Mouse (Mus musculus): ENCODE measurements around the gene C2cd2.
A peak's percentile ranks its signal among the peaks of the same experiment; 100 is the strongest.

C2cd2 gene

GRCm38 (mm10) chr16:97883696-97884095 lies 78.7 kb downstream of the C2cd2 start:
- no peak for DNase-seq (ENCODE audit: low read depth, low spot score)

- no peak for DNase-seq (ENCODE audit: low read depth, low spot score)
Observed at GRCm38 (mm10) chr16:97882891-97883290, 79.5 kb downstream of the C2cd2 start.

DNA sequence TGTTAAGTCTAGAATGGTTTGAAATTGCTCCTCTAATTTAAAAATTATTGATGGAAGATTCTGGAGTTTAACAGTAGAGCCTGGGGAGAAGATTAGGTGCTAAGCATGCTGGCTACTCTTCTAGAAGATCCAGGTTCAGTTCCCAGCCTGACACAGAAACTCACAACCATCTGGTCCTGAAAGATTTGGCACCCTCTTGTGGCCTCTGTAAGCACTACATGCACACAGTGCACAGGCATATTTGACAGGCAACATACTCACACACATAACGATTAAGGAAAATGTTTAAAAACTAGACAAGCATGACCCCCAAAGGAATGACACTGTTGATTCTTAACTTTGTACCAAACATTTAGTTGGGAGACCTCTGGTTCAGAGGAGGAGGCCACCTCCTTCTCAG lies 83.3 kb downstream of the C2cd2 start:
- DNase-seq (ENCODE audit: low read depth, low spot score), result peak; percentile 14

DNA sequence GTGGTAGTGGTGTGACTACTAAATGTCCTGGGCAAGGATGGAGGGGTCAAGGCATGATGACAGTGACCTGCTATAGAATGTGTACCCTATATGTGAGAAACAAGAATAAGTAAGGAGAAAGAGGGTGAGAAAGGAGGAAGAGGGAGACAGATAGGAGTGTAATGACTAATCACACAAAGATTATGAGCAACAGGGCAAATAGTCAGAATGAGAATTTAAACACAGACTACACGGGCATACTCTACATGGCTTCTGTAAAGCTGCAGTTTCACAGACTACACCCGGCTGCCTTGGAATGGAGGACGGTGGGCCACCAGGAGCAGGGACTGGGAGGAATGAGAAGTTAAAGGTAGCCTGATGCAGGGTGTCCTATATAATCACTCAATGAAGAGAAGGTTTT lies 84.9 kb downstream of the C2cd2 start:
- DNase-seq (ENCODE audit: low read depth, low spot score), result no peak

DNA sequence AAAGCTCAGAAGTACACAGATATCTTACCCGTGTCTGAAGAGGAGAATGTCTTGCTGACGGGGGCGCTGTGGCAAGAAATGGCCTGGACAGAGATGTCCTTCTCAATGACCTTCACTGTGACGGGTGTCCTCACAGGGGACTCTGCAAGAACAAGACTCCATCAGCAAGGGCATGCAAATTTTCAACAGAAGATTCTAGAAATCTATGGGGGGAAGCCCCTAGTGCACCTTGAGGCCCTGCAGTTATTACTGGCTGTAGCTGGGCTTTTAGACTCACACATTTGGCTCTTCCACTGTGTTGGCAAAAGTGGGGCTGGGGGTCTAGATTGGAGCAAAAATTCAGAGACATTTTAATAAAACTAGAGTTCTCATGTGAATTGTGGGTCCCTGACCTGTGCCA lies 87.3 kb downstream of the C2cd2 start:
- DNase-seq (ENCODE audit: low read depth, low spot score), result no peak

- DNase-seq (ENCODE audit: low read depth, low spot score), result no peak
Observed at GRCm38 (mm10) chr16:97874376-97874775, 88.0 kb downstream of the C2cd2 start.

GRCm38 (mm10) chr16:97872657-97873056 lies 89.7 kb downstream of the C2cd2 start:
- DNase-seq (ENCODE audit: low read depth, low spot score), result no peak

DNA sequence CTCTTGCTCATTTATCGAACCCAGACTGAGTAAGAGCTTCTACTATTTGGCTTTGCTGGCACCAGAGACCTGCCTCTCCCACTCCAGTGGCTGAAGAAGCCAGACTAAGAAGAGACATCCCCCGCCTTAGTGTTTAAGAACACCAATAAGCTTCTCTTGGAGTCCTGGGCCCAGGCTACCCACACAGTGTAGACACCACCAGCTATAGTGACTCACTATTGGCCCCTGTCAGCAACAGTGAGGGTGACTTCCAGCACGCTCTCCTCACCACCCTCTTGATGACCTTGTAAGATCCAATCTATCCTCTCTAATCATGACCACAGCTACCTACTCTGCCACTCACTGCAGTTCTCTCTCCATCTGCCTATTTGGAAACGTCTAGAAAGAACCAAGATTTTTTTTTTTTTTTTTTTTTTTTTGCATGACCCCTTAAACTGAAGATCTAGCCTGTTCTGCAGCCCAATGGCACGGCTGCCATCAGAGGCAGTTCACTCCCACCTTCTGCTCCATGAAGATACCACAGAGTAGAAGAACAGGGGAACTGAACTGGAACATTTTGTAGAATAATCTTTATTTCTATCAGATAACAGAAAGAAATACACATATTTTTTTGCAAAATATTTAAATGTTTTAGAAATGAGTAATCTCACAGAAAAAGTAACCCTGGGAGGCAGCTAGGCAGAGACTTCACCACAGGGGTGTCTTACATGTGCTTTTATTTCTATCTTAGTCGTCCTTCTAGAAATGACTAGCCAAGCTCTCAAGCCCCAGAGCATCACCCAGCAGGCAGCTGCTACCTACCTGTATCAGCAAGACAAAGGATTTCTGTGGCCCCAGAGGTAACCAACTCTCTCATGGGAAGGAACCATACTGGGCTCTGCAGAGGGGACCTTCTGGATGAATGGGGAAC lies 93.0 kb downstream of the C2cd2 start:
- no peak for DNase-seq (ENCODE audit: low read depth, low spot score)

DNA sequence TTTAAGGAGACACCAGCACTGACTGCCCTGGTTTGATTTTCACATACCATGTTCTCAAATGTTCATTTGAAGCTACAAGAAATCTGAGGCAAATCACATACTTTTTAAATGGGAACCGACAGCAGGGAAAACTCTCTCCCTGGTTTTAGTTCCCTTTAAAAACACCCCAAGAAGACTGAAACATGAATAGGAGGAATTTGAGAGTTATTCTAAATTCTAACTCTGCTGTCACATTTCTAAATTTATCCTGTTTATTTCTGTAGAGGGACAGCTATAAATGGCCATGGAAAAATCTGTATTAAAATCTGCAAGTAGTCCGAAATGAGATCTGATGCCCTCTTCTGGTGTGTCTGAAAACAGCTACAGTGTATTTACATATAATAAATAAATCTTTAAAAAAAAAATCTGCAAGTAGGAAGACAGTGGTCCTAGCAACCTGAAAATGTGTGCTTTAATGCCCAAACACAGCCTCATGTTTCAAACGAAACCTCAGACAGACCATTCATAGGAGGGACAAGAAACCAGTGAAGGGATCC lies 98.4 kb downstream of the C2cd2 start:
- no peak for DNase-seq (ENCODE audit: low read depth, low spot score)

DNA sequence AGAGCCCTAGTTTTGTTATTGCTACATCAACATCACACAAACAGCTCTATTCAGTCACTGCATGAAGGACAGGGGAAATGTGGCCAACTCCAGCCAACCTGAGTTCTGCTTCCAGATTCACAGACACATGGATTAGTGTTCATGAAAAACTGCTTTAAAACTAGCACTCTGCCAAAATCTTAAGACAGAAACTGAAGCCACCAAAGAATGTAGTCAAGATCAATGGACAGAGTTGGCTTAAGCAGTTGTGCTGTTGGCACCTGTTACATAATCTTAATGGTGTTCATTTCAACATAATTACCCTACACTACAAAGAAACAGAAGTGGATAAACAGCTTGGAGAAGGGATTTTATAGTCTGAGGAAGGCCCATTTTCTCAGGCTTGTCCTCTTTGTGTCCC lies 106.3 kb downstream of the C2cd2 start:
- no peak for DNase-seq (ENCODE audit: low read depth, low spot score)

DNA sequence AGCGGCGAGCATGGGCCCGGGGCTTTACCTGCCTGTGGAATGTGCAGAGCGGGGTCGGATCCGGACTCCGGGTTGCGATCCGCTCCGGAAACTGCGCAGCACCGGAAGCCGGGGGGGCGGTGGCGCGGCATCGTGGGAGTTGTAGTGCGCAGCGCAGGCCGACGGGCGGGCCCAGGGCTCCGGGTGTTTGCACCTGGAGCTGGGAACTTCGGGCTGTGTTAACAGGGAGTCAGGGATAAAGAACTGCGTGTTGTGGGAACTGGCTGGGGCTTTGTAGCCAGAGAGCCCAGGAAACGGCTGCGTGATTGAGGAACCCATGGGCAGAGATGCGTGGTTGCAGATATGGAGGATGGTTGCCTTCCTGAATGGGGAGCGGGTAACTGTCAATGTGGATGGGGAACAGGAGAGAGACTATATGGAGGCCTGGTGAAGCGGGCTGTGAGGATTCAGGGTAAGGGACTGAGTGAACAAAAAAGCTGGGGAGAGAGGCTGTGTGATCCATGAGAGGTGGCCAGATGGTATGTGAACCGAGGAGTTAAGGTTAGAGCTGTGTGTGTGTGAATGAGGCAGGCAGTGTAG lies 110.6 kb downstream of the C2cd2 start, which contains the start of gene Prdm15:
Gene Prdm15, minus strand, starts transcription at position 110 of the 579 bp plus-strand sequence.
- DNase-seq (ENCODE audit: low read depth, low spot score), result peak; percentile 67

- peak; percentile 69 for DNase-seq (ENCODE audit: low read depth, low spot score)
Observed at GRCm38 (mm10) chr16:97851061-97851740, 111.2 kb downstream of the C2cd2 start.

- no peak for DNase-seq (ENCODE audit: low read depth, low spot score)
Observed at GRCm38 (mm10) chr16:97850667-97851060, 111.7 kb downstream of the C2cd2 start.

DNA sequence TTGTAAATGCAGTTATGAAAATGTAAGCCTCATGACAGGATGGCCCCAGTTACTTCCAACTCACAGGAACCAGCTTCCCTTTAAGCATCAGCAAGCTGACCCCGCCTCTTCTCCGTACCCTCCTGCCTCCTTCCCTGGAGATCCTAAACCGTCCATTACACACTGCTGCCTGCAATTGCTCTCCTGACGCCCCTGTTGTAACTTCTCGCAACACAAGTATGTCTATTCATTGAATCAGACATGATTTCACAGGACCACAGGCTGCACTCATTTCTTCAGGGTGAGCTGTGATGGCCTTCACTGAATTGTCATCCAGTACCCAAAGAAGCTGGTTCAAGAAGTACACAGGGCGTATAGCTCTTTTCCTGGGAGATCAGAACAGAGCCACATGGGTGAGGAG lies 113.6 kb downstream of the C2cd2 start:
- DNase-seq (ENCODE audit: low read depth, low spot score), result no peak

- DNase-seq (ENCODE audit: low read depth, low spot score), result no peak
Observed at GRCm38 (mm10) chr16:97844967-97845937, 117.1 kb downstream of the C2cd2 start.

DNA sequence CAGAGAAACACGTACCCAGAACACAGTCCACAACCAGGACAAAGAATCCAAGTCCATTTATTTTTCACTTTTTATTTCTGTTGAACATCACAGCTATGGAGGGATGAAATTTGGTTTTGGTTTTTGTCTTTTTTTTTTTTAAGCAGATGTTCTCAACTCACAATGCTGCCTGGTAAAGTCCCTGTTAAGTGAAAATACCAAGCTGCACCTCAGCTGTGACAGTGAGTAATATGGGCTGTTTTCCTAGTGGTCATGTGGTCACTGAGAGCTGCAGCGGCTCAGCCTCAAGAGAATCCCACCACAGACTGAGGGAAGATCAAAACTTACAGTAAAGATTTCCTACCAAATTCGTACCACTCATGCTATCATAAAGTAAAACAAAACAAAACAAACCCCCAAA lies 130.2 kb downstream of the C2cd2 start:
- no peak for DNase-seq (ENCODE audit: low read depth, low spot score)

DNA sequence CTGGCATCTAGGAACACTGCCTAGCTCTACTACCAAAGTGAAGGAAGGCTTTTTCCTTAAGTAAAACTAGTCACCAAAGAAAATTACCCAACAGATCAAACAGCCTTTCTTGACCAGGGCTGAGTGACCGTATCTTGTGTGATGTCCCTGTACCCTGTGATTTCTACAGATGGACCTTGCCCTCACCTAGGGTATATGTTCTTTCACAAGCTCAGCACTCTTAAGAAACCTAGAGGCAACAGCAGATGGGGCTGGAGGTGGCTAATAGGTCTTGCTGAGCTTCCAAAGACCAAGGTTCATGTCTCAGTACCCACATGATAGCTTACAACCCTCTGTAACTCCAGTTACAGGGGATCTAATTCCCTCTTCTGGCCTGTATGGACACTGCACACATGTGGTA lies 134.2 kb downstream of the C2cd2 start:
- DNase-seq (ENCODE audit: low read depth, low spot score), result no peak

DNA sequence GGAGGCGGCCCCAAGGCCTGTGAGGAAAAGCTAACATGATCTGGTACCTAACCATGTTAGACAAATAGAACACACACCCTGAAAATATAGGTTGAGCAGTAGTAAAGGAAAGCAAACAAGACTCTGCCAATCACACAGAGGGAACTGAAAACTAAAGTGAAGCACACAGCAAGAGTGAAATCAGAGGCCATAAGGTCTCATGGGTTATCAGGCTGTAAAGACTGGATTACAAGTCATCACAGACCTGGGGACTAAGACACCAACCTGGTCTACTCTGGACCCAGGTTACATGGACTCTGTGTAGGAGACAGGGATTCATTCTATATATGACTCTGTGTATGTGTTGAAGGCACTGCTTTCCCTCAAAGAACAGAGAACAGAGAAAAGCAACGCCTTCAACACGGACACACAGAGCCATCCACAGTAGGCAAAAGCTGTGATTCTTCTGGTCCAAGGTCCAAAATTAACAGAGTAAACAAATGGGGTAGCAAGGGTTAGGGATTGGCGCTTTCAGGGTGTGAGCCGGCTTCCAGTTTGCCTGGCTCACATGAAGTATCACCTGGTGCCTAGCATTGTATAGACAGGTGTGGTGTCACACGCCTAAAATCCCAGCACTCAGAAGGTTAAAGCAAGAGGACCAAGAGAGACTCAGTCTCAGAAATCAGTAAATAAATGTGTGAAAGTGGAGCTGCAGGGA lies 138.9 kb downstream of the C2cd2 start:
- DNase-seq (ENCODE audit: low read depth, low spot score), result no peak

GRCm38 (mm10) chr16:97819532-97819931 lies 142.9 kb downstream of the C2cd2 start:
- DNase-seq (ENCODE audit: low read depth, low spot score), result no peak

- no peak for DNase-seq (ENCODE audit: low read depth, low spot score)
Observed at GRCm38 (mm10) chr16:97817414-97817813, 145.0 kb downstream of the C2cd2 start.
